Mouse (Mus musculus): ENCODE measurements at regions not wholly inside any gene's neighbourhood (a gene's known extent, or its start where the extent isn't known, plus 50 kb on each side); places are given as distances from the start of the nearest gene placed in this dataset.
A peak's percentile ranks its signal among the peaks of the same experiment; 100 is the strongest.

GRCm38 (mm10) chr3:131698070-131698750 lies 133.6 kb downstream of the Papss1 start:
- no peak for ATAC-seq (ENCODE audit: low read depth)
- no peaks in the 10 kb centered on the region for H3K27me3 ChIP-seq (ENCODE audit: control insufficient read depth, insufficient read depth, low read depth, low read length)
- H3K4me3 ChIP-seq (ENCODE audit: low read depth, low read length), result no peak overlapping the region
- no peaks in the 10 kb centered on the region for H3K36me3 ChIP-seq (ENCODE audit: control insufficient read depth, insufficient read depth)
- no peak overlapping the region for H3K9ac ChIP-seq (ENCODE audit: low read depth, low read length)
- no peaks in the 10 kb centered on the region for H3K9me3 ChIP-seq (replicated peaks; ENCODE audit: control insufficient read depth, low read length)
- H3K27ac ChIP-seq (ENCODE audit: low read length), result no peak overlapping the region
- H3K4me2 ChIP-seq (ENCODE audit: low read depth, low read length), result no peak overlapping the region
- WGBS (ENCODE audit: insufficient replicate concordance), result 47% methylated on average over 3 of the region's 3 CpGs
- H3K4me1 ChIP-seq (ENCODE audit: control insufficient read depth, low read depth, low read length), result no peaks in the 10 kb centered on the region

- no peak overlapping the region for H3K4me3 ChIP-seq (ENCODE audit: low read depth, low read length)
- H3K27me3 ChIP-seq (ENCODE audit: control insufficient read depth, insufficient read depth, low read depth, low read length), result no peaks in the 10 kb centered on the region
- no peaks in the 10 kb centered on the region for H3K36me3 ChIP-seq (ENCODE audit: control insufficient read depth, insufficient read depth)
- H3K4me1 ChIP-seq (ENCODE audit: control insufficient read depth, low read depth, low read length), result no peaks in the 10 kb centered on the region
- H3K9me3 ChIP-seq (replicated peaks; ENCODE audit: control insufficient read depth, low read length), result no peaks in the 10 kb centered on the region
- H3K27ac ChIP-seq (ENCODE audit: low read length), result no peak overlapping the region
- H3K4me2 ChIP-seq (ENCODE audit: low read depth, low read length), result no peak overlapping the region
- ATAC-seq (ENCODE audit: low read depth), result no peak
- H3K9ac ChIP-seq (ENCODE audit: low read depth, low read length), result no peak overlapping the region
Measured at GRCm38 (mm10) chr3:131703134-131703533, 138.6 kb downstream of the Papss1 start.

- Histone ChIP-seq H3K9ac (ENCODE audit: low read depth, low read length) (no peak overlapping the region), H3K27me3 (ENCODE audit: control insufficient read depth, insufficient read depth, low read depth, low read length) (no peaks in the 10 kb centered on the region), H3K4me2 (ENCODE audit: low read depth, low read length) (no peak overlapping the region), H3K9me3 (replicated peaks; ENCODE audit: control insufficient read depth, low read length) (no peaks in the 10 kb centered on the region), H3K27ac (ENCODE audit: low read length) (no peak overlapping the region), H3K4me3 (ENCODE audit: low read depth, low read length) (no peak overlapping the region), H3K4me1 (ENCODE audit: control insufficient read depth, low read depth, low read length) (no peaks in the 10 kb centered on the region), H3K36me3 (ENCODE audit: control insufficient read depth, insufficient read depth) (no peaks in the 10 kb centered on the region)
- 52% methylated on average over 8 of the region's 8 CpGs for WGBS (ENCODE audit: insufficient replicate concordance)
- ATAC-seq (ENCODE audit: low read depth), result no peak
Measured at GRCm38 (mm10) chr3:131713532-131713931, 149.0 kb downstream of the Papss1 start.

- Histone ChIP-seq H3K27ac (ENCODE audit: low read length) (no peak overlapping the region), H3K27me3 (ENCODE audit: control insufficient read depth, insufficient read depth, low read depth, low read length) (no peaks in the 10 kb centered on the region), H3K9me3 (replicated peaks; ENCODE audit: control insufficient read depth, low read length) (no peaks in the 10 kb centered on the region; the same call in 1 of the 2 replicates), H3K36me3 (ENCODE audit: control insufficient read depth, insufficient read depth) (no peaks in the 10 kb centered on the region), H3K4me2 (ENCODE audit: low read depth, low read length) (no peak overlapping the region), H3K4me1 (ENCODE audit: control insufficient read depth, low read depth, low read length) (no peaks in the 10 kb centered on the region), H3K4me3 (ENCODE audit: low read depth, low read length) (no peak overlapping the region), H3K9ac (ENCODE audit: low read depth, low read length) (no peak overlapping the region)
- 52% methylated on average over 8 of the region's 8 CpGs for WGBS (ENCODE audit: insufficient replicate concordance)
- no peak for ATAC-seq (ENCODE audit: low read depth)
Measured at GRCm38 (mm10) chr3:131718761-131719160, 154.2 kb downstream of the Papss1 start.

- Histone ChIP-seq H3K27ac (ENCODE audit: low read length) (peak overlapping the region; percentile 26; the same call in 1 of the 2 replicates), H3K4me1 (ENCODE audit: control insufficient read depth, low read depth, low read length) (peaks cover 3% of the 10 kb centered on the region), H3K9ac (ENCODE audit: low read depth, low read length) (no peak overlapping the region), H3K4me3 (ENCODE audit: low read depth, low read length) (no peak overlapping the region), H3K9me3 (replicated peaks; ENCODE audit: control insufficient read depth, low read length) (no peaks in the 10 kb centered on the region), H3K36me3 (ENCODE audit: control insufficient read depth, insufficient read depth) (no peaks in the 10 kb centered on the region), H3K4me2 (ENCODE audit: low read depth, low read length) (peak overlapping the region; percentile 30; the same call in 1 of the 2 replicates), H3K27me3 (ENCODE audit: control insufficient read depth, insufficient read depth, low read depth, low read length) (no peaks in the 10 kb centered on the region)
- WGBS (ENCODE audit: insufficient replicate concordance), result 30% methylated on average over 3 of the region's 3 CpGs
- peak; percentile 100 for ATAC-seq (ENCODE audit: low read depth)
Measured at GRCm38 (mm10) chr3:131728618-131729017, 164.1 kb downstream of the Papss1 start.

- Histone ChIP-seq H3K36me3 (ENCODE audit: control insufficient read depth, insufficient read depth) (no peaks in the 10 kb centered on the region), H3K9ac (ENCODE audit: low read depth, low read length) (no peak overlapping the region), H3K27ac (ENCODE audit: low read length) (no peak overlapping the region), H3K4me3 (ENCODE audit: low read depth, low read length) (no peak overlapping the region), H3K27me3 (ENCODE audit: control insufficient read depth, insufficient read depth, low read depth, low read length) (no peaks in the 10 kb centered on the region), H3K4me2 (ENCODE audit: low read depth, low read length) (no peak overlapping the region), H3K9me3 (replicated peaks; ENCODE audit: control insufficient read depth, low read length) (no peaks in the 10 kb centered on the region), H3K4me1 (ENCODE audit: control insufficient read depth, low read depth, low read length) (no peaks in the 10 kb centered on the region)
- 54% methylated on average over 6 of the region's 6 CpGs for WGBS (ENCODE audit: insufficient replicate concordance)
- ATAC-seq (ENCODE audit: low read depth), result no peak
Measured at GRCm38 (mm10) chr3:131734226-131734625, 169.7 kb downstream of the Papss1 start.

- 61% methylated on average over 6 of the region's 6 CpGs for WGBS (ENCODE audit: insufficient replicate concordance)
- Histone ChIP-seq H3K9ac (ENCODE audit: low read depth, low read length) (no peak overlapping the region), H3K4me1 (ENCODE audit: control insufficient read depth, low read depth, low read length) (no peaks in the 10 kb centered on the region), H3K27me3 (ENCODE audit: control insufficient read depth, insufficient read depth, low read depth, low read length) (no peaks in the 10 kb centered on the region), H3K4me2 (ENCODE audit: low read depth, low read length) (no peak overlapping the region), H3K4me3 (ENCODE audit: low read depth, low read length) (no peak overlapping the region), H3K36me3 (ENCODE audit: control insufficient read depth, insufficient read depth) (no peaks in the 10 kb centered on the region), H3K9me3 (replicated peaks; ENCODE audit: control insufficient read depth, low read length) (no peaks in the 10 kb centered on the region), H3K27ac (ENCODE audit: low read length) (no peak overlapping the region)
- ATAC-seq (ENCODE audit: low read depth), result no peak
Measured at GRCm38 (mm10) chr3:131737461-131737860, 172.9 kb downstream of the Papss1 start.

- Histone ChIP-seq H3K4me3 (ENCODE audit: low read depth, low read length) (no peak overlapping the region), H3K27ac (ENCODE audit: low read length) (no peak overlapping the region), H3K9ac (ENCODE audit: low read depth, low read length) (no peak overlapping the region), H3K4me1 (ENCODE audit: control insufficient read depth, low read depth, low read length) (no peaks in the 10 kb centered on the region), H3K27me3 (ENCODE audit: control insufficient read depth, insufficient read depth, low read depth, low read length) (no peaks in the 10 kb centered on the region), H3K4me2 (ENCODE audit: low read depth, low read length) (no peak overlapping the region), H3K36me3 (ENCODE audit: control insufficient read depth, insufficient read depth) (no peaks in the 10 kb centered on the region), H3K9me3 (replicated peaks; ENCODE audit: control insufficient read depth, low read length) (no peaks in the 10 kb centered on the region)
- WGBS (ENCODE audit: insufficient replicate concordance), result 67% methylated on average over 17 of the region's 17 CpGs
- ATAC-seq (ENCODE audit: low read depth), result no peak
Measured at GRCm38 (mm10) chr3:131737953-131738598, 173.5 kb downstream of the Papss1 start.

- WGBS (ENCODE audit: insufficient replicate concordance), result 43% methylated on average over 2 of the region's 2 CpGs
- no peaks in the 10 kb centered on the region for H3K9me3 ChIP-seq (replicated peaks; ENCODE audit: control insufficient read depth, low read length)
- H3K27ac ChIP-seq (ENCODE audit: low read length), result no peak overlapping the region
- H3K9ac ChIP-seq (ENCODE audit: low read depth, low read length), result no peak overlapping the region
- H3K4me1 ChIP-seq (ENCODE audit: control insufficient read depth, low read depth, low read length), result no peaks in the 10 kb centered on the region
- no peak overlapping the region for H3K4me3 ChIP-seq (ENCODE audit: low read depth, low read length)
- H3K27me3 ChIP-seq (ENCODE audit: control insufficient read depth, insufficient read depth, low read depth, low read length), result no peaks in the 10 kb centered on the region
- no peak for ATAC-seq (ENCODE audit: low read depth)
- no peak overlapping the region for H3K4me2 ChIP-seq (ENCODE audit: low read depth, low read length)
- no peaks in the 10 kb centered on the region for H3K36me3 ChIP-seq (ENCODE audit: control insufficient read depth, insufficient read depth)
Measured at GRCm38 (mm10) chr3:131755537-131755936, 191.0 kb downstream of the Papss1 start.
